Mouse (Mus musculus) spleen, postnatal 14 days (tissue): ENCODE measurements at regions not wholly inside any gene's neighbourhood (a gene's known extent, or its start where the extent isn't known, plus 50 kb on each side); places are given as distances from the start of the nearest gene placed in this dataset.

Experiments
- DNase-seq, 2 experiments: peaks; one replicate each; pipeline ENCODE4 v3.0.0; 2021 to 2022; ENCODE audit warnings: low spot score in 2 of 2

GRCm38 (mm10) chr3:82781464-82781863, 94.8 kb downstream of the Rbm46 start:
- DNase-seq = no peak

GRCm38 (mm10) chr3:82770512-82771270, 105.6 kb downstream of the Rbm46 start:
- DNase-seq = no peak

- no peak for DNase-seq
Observed at GRCm38 (mm10) chr3:82767484-82767883, 108.8 kb downstream of the Rbm46 start.

DNA sequence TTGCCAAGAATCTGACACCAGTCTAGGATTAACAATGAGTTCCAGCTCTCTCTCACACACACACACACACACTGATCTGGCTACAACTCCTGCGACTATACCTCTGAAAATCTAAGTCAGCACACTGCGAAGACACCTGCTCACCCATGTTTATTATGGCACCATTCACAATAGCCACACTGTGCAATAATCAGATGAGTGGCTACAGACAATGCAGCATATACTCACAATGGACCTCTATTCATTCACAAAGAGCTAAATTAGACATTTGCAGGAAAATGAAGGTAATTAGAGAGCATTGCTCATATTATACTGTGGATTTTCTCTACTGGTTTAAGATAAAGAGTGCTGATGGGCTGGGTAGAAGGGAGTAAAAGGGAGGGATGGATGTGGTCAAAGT, 116.3 kb downstream of the Rbm46 start:
- DNase-seq = no peak

GRCm38 (mm10) chr3:82758967-82759366, 117.3 kb downstream of the Rbm46 start:
- no peak for DNase-seq

GRCm38 (mm10) chr3:82725546-82725945, 150.7 kb downstream of the Rbm46 start:
- DNase-seq = peak in 1 of 2 experiments; percentile 7

GRCm38 (mm10) chr3:82707628-82708027, 159.7 kb upstream of the Npy2r start:
- DNase-seq = no peak

GRCm38 (mm10) chr3:82692131-82692530, 144.2 kb upstream of the Npy2r start:
- DNase-seq = no peak

DNA sequence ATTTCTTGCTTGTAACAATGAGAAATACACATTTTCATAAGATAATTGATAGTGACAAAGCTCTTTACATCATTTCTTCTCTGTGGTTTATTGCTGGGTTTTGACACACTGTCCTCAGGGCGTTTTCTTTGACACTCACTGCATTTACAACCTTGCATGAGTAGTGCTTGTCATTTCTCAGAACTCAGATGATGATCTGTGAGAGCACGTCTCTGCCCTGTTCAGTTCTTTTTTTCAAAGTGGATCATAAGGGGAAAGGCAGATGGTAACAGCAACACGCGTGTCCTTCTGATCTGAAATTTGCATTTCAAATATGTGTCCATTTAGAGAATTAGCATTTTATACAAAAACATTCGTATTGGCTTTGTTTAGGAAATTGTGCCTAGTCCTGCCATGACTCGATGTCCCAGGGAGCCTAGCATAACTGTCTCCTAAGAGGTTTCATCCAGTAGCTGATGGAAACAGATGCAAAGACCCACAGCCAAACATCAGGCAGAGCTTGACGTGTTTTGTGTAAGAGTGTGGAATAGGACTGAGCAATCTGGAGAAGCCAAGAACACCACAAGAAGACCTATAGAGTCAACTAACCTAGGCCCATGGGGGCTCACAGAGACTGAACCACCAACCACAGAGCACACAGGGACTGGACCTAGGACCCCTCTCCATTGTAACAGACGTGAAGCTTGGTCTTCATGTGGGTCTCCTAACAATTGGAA, 108.4 kb upstream of the Npy2r start:
- no peak for DNase-seq

DNA sequence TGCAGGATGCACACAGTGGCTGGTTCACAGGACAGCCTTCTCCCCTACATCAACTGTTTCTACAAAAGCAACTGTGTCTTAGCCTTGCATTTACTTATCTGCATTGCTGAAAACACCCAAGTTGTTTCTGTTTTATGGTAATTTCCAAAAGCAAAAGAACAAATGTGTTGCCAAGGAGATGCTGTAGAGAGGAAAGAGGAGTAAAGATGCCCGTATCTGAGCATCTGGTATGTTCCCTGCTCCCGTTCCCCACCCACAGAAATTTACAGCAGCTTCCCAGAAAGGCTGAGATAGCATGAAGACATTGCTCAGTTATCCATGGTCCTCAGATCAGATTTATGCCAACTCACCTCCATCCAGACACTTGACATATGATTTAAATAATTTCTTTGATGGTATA, 104.5 kb upstream of the Npy2r start:
- DNase-seq = no peak

DNA sequence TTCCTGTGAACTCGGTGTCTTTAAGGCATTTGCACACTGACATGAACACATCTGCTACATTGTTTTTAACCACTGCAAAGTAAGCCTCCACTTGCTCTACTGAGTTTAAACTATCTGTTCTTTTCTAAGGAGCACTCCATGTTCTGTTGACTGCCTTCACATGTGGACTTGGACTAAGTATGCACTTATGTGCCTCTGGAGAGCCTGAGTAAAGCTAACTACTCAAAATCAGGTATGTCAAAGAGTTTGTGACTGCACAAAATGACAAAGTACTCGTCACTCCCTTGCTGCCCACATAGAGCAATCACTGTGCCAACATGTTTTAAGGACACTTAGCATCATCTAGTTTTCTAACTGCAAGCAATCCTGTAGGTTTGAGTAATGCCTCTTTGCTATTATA, 92.2 kb upstream of the Npy2r start:
- no peak for DNase-seq

GRCm38 (mm10) chr3:82636666-82637065, 88.8 kb upstream of the Npy2r start:
- no peak for DNase-seq

DNA sequence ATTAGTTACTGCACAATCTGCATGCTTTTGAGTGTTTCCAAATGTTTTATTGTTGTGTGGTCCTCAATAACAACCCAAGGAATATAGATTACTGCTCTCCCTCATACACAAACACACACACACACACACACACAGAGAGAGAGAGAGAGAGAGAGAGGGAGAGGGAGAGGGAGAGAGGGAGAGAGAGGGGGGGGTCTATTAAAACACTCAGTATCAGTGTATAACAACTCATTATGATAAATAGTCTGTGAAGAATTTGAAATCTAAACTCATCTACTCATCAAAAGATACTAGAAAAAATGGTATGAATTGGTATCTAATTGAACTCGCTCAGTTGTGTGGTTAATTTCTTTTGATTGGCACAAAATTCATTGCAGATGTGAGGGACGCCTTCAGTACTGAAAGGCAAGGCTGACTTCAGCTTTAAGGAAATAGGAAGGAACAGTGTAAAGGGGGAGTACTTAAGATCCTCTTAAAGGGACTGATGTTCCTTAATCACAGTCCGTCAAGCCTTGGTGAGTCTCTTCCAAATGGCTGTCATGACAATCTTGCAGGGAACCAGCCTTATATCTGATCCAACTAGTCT, 72.6 kb upstream of the Npy2r start:
- no peak for DNase-seq

- DNase-seq = no peak
Observed at GRCm38 (mm10) chr3:82619371-82619770, 71.5 kb upstream of the Npy2r start.

DNA sequence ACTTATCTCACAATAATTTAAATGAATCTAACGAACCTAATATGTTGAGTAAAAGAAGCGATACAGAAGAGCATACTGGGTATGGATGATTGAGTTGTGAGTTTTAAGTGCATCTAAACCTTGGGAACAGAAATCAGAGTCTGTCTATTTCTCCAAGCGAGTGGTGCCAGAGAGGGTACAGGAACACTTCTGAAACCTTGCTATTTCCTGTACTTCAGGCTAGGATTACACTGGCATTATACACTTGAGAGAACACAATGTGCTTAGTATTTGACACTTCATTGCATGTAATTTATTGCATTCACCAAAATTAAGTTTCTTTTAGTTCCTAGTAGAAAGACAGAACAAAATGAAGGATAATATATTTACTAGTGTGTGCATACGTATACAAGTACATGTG, 54.0 kb upstream of the Npy2r start:
- DNase-seq = no peak

DNA sequence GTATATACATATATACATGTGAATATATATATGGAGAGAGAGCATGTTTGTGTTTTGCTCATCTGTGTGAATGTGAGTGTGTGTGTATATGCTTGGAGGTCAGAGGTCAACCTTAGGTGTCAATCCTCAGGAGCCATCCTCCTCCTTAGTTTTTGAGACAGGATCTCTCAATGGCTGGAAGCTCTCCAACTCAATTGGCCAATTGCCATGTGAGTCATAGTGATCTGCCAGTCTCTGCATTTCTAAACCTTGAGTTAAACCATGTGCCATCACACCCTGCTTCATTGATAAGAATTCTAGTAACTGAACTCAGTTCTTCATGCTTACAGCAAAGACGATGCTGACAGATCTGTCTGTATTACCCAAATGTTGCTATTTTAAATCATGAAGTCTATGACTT, 50.8 kb upstream of the Npy2r start:
- no peak for DNase-seq
